Mouse (Mus musculus): ENCODE measurements around the gene Edn2. TPM values are rescaled to one million over a fixed set of nuclear protein-coding genes. Genes with fewer than 3 reads are reported as not detected.

The Edn2 gene
- polyA plus RNA-seq (2012; ENCODE audit: low replicate concordance) = not detected in 2 replicates

DNA sequence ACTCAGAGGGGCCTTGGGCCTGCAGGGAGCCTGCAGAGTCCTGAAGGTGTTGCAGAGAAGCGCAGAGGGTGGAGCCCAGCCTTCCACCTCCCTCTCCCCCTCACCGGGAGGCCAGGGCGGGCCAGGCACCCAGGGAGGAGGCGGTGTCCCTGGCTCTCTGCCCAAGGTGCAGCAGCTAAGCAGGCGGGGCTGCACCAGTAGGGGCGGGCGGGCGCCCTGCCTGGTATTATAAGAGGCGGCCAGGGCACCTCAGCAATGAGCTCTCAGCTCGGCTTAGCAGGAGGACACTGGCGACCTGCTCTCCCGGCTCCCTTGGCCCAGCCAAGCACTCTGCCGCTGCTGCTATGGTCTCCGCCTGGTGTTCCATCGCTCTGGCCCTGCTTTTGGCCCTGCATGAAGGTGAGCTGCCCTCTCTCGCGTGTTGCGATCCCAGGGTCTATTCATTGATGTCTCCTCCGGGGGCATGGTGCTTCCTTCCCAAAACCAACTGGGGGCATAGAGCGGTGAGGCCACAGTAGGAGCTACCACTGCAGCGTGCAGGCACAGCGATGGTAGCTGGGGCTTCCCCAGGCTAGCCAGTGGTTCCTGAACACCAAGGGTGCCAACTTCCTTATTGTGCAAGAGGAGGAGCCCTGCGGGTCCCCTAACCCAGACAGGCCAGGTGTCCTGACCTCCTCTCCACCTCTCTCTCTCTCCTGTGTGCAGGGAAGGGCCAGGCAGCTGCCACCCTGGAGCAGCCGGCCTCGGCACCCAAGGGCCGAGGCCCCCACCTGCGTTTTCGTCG, at the start of gene Edn2:
Edn2 (plus strand) TSS at position 41 of the 784 bp plus-strand sequence.

Other genes with a start within 250 kb of the Edn2 start
- gene AL607142.1, start 96.2 kb upstream of the Edn2 start, polyA plus RNA-seq (2012; ENCODE audit: low replicate concordance) = not detected in 2 replicates
- not detected in 2 replicates for gene Foxo6, start 126.1 kb downstream of the Edn2 start, polyA plus RNA-seq (2012; ENCODE audit: low replicate concordance)
- gene Scmh1, start 244.1 kb downstream of the Edn2 start, polyA plus RNA-seq (2012; ENCODE audit: low replicate concordance) = 7.2 and 39.8 TPM in 2 replicates